Mouse (Mus musculus) layer of hippocampus, adult 11-12 months (tissue): ENCODE measurements around the gene Trim65.
"Not testable (repeated sequence)": the region's sequence is repeated elsewhere in the genome, so short reads cannot be mapped to it uniquely, and the experiment has no call there.

Source experiments
- DNase-seq: peaks from one replicate; pipeline ENCODE4 v3.0.0; 2022; ENCODE audit warnings: low spot score

Gene Trim65

DNA sequence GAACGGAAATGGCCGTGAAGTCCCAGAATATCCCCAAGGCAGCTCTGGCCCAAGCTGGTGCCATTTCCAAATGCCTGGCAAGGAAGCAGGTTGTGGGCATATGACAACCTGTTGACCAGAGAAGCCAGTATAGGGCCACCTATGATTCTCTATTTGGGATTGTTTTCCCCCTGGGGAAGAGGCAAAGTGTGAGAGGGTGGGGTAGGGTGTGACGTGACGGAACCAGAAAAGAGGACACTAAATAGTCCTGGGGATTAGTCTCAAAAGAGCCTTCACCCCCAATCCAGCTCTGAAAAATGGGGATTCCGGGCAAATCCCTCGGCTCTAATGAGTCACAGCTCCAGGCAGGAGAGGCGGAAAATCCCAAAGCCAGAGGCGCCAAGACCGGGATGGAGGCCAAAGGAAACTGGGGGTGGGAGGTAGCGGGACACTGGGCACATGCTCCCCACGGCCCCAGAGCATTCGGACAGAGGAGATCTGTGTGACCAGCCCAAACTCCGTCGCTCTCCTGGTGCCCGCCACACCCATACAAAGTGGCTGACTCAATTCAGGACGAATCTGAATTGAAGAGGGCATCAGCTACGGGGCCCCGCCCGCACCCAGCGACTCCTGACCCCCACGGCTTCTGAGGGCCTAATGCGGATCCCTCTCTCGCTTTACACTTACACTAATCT lies 22.3 kb downstream of the Trim65 start:
- no peak for DNase-seq

DNA sequence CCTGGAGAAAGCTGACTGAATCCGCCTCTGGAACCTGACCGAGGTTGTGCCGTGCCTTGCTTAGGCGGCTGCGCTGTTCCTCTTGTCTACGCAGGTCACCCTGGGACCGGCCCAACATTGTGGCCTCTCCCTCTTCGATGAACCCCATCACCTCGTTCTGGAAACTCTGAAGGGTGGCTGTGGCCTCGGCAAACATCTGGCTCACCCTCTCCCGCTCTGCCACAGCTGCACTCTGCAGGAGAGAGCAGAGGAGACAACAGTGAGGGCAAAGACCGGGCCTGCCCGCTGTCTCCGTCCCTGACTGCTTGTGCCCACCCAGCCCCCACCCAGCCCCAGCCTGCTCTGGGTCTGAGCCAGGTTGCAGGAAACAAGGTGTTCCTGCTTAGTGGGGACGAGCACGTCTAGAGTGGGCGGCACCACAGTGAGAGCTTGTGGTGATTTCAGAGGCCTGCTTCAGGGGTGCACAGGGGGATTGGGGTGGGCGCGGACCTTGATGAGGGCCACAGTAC lies 23.1 kb downstream of the Trim65 start:
- no peak for DNase-seq

DNA sequence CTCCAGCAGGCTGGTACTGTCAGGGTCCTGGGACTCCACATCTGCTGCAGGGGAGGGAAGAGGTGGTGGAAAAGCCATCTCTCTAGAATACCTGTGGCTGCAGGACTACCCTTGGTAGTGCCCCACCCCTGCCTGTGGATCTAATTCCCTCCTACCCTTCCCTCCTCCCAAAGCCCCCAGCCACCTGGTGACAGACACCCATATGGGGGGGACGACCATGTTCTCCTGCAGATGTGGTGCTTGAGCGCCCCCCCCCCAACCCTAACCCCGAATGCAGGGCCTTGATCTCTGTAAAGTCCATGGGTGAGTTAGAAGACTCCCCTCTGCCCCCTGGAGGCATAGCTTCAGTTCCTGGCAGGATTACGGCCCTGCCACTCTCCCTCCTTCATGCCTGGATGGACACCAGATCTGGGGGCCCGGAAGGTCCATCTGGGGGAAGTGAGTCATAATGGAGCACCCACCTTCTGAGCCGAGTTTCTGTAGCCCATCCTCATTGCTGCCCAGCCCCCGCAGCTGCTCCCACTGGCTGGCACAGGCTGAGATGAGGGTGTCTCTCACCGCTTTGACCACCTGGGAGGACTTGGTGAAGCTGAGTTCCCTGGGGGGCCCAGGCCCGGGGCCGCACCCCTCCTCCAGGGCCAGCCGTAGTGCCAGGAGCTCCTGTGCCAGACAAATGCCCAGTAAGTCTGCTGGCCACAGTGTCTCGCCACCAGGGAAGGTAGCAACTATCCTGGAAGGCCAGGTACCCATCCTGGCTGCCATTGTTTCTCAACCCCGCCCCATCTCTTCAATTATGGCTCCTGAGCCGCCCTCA lies 23.8 kb downstream of the Trim65 start:
- no peak for DNase-seq

- no peak for DNase-seq
Measured at GRCm38 (mm10) chr11:116106154-116106962, 24.6 kb downstream of the Trim65 start.

DNA sequence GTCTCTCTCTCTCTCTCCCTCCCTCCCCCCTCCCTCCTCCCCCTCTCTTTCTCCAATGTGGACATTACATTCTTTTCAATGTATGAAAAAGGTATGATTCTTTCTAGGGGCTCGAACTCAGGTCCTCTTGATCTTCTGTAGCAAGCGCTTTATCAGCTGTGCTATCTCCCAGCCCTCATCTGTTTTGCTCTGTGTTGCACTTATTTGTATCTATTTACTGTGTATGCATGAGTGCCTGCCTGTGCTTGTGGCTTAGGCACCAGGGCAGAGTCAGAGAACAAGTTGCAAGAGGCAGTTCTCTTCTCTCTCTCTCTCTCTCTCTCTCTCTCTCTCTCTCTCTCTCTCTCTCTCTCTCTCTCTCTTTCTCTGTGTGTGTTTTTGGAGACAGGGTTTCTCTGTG lies 25.9 kb downstream of the Trim65 start:
- DNase-seq: no peak

DNA sequence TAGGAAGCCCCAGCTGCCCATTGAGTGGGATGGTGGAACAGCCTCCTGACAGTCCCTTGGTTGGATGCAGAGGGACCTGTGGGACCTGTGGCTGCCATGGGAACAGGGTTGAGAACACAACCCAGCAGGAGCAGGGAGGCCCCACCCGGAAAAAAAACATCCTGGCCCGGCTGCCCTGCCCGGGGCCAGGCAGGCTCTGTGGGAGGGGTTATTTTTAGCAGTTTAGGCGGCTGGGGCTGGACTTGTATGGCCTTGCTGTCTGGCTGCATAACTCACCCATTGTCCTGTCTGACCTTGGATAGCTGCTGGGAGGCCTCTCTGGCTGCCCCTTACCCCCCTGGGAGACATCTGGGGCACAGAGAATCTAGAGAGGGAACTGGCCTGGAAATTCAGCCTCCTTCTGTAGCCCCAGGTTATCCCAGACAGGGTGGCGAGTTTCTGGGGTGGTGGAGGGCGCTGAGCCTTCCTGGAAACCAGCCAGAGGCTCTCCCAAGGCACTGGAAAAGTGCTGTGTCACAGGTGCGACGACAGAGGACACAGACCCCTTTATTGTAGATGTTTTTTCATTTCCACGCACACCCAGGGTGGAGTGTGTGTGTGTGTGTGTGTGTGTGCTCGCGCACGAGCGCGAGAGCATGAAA lies 26.8 kb downstream of the Trim65 start:
- no peak for DNase-seq

DNA sequence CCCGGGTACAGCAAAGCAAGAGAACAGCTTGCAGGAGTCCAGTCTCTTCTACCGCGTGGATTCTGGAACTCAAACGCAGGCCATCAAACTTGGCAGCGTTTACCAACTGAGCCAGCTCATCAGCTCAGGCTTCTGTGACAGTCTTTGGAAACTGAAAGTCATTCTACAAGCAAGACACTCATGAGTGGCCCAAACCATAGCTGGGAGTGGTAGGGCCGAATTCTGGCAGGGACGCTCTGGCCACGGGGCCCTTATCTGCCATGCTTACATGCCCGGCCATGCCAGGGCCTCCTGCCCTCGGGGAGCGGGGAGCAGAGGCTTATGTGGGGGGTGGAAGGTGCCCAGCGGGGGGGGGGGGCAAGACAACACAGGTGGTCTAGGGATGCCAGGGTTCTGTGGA lies 27.4 kb downstream of the Trim65 start:
- DNase-seq: no peak

GRCm38 (mm10) chr11:116102472-116102871 lies 28.5 kb downstream of the Trim65 start:
- no peak for DNase-seq

DNA sequence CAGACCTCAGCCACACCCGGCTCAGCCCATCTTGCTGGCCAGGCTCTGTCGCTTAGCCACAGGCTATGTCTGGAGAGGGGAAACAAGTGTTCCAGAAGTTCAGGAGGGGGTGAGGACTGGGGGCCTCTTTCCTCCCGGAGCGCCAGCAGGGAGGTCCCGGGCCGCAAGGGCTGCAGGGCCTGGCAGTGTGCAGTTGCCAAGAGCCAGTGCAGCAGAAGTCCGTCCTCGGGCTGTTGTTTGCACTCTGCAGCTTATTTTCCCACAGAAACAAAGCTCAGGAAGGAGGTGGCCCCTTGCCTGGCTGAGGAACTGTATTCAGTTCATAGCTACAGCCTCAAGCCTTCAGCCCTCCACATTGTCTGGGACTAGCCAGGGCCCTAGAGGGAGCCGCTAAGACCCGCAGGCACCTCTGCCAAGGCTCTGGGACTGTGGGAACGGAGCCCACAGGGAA lies 29.0 kb downstream of the Trim65 start:
- no peak for DNase-seq

GRCm38 (mm10) chr11:116100839-116101238 lies 30.1 kb downstream of the Trim65 start:
- no peak for DNase-seq

GRCm38 (mm10) chr11:116100385-116100784 lies 30.5 kb downstream of the Trim65 start:
- no peak for DNase-seq

- no peak for DNase-seq
Measured at GRCm38 (mm10) chr11:116099462-116099861, 31.5 kb downstream of the Trim65 start.

- no peak for DNase-seq
Measured at GRCm38 (mm10) chr11:116098711-116099460, 32.0 kb downstream of the Trim65 start.

GRCm38 (mm10) chr11:116096213-116097108 lies 34.5 kb downstream of the Trim65 start:
- no peak for DNase-seq

DNA sequence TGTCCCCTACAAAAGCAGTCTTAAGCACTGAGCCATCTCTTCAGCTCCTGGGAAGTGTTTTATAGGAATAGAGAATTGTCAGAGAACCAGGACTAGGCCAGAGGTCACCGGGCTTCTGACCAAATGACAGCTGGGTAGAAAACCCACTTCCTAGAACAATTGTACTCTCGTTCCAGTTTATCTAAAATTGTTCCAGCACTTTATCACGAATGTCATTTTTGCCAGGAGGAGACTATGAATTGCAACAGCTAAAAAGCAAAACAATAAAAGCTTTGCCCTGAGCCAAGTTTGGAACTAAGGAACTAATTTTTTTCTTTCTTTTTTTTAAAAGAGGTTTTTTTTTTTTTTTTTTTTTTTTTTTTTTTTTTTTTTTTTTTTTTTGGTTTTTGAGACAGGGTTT lies 35.4 kb downstream of the Trim65 start:
- no peak for DNase-seq

DNA sequence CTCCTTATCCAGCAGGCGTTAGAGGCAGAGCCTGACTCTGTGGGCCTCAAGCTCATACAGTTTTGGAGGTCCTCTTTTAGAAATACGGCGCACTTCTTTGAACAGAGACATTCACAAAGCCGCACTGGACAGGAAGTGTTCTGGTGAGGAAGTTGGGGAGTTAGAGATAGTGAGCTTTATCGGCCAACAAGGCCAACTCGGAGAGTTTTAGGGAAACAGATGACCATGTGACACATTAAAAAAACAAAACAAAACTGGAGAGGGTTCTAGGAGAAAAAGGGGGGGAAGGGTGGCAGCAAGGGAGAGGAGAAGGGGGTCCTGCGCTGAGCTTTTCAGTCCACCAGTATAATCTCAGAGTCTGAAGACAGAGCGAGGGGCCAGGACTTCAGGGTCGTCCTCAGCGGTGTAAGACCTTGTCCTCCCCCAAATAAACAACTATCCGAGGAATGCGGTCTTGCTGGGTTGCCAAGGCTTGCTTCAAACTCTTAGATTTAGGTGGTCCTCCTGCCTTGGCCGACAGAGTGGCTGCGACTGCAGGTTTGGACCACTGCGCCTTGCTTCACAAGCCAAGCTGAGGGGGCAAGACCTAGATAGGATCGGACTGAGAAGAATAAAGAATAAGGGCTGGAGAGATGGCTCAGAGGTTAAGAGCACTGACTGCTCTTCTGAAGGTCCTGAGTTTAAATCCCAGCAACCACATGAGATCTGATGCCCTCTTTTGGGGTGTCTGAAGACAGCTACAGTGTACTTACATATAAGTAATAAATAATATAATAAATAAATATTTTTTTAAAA lies 37.0 kb downstream of the Trim65 start:
- no peak for DNase-seq

GRCm38 (mm10) chr11:116092959-116093358 lies 38.0 kb downstream of the Trim65 start:
- DNase-seq: not testable (repeated sequence)

DNA sequence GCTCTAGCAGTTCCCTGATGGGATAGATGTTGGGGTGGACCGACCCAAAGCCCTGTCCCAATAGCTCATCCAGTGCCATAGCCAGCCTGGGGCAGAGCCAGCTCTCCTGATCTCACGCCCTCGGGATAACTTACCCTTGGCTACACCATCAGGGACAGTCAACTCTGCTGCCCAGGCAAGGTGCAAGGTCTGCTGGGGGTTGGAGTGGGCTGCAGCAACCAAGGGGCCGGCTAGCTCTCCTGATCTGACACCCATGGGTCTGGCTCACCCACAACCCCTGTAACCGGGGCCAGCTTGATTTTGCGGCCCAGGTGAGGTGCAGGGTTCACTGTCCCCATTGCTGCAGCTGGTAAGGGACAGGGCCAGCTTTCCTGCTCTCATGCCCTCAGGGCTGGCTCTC lies 39.3 kb downstream of the Trim65 start:
- no peak for DNase-seq

DNA sequence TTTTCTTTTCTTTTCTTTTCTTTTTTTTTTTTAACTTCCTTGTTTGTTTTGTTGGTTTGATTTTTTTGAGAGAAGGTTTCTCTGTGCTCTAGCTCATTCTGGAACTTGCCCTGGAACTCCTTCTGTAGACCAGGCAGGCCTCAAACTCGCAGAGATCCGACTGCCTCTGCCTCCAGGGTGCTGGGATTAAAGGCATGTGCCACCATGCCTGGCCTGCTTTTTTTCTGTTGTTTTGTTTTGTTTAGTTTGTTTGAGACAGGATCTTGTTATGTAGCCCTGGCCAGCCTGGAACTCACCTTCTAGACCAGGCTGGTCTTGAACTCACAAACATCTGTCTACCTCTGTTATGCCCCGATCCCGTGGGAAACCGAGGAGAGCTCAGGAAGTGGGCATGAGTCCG lies 41.4 kb downstream of the Trim65 start:
- no peak for DNase-seq
